Mouse (Mus musculus) embryonic stem cell, embryonic (primary cell): ENCODE data around the gene Ccdc73.

Experiments used
- CTCF ChIA-PET, 4 experiments: fragments of 300-600 bp in 2 of 4; fragments of 350-600 bp in 2 of 4; sonication (Branson Sonifier 250); formaldehyde crosslinking; loops; one replicate each; lab custom pipeline; 2022; ENCODE audit warnings: inconsistent platforms in 2 of 4; lab: Charles Lee
- POLR2A ChIA-PET, 4 experiments: fragments of 300-600 bp in 2 of 4; fragments of 350-600 bp in 2 of 4; sonication (Branson Sonifier 250); formaldehyde crosslinking; loops; one replicate each; lab custom pipeline; 2022; ENCODE audit warnings: antibody characterized with exemption in 4 of 4, inconsistent platforms in 1 of 4; lab: Charles Lee

Gene Ccdc73

GRCm38 (mm10) chr2:104854836-104855235, 12.8 kb upstream of the Ccdc73 start:
- ChIA-PET POLR2A (interaction anchor here in 3 of 4 experiments (0.7 to 2.8 kb wide), 12 partner anchors 10 to 264 kb away, joined by 3 to 21 read pairs (median 5); partner anchors contain the start of gene Ccdc73 (in 2 of the 3)), CTCF (interaction anchor here in 3 of 4 experiments (0.6 to 0.7 kb wide), 4 partner anchors 9 to 718 kb away, joined by 3 to 6 read pairs (median 4); no protein-coding TSS in a partner anchor)

- ChIA-PET POLR2A (interaction anchor here (0.6 to 2.8 kb wide), 32 partner anchors 8 to 1859 kb away, joined by 3 to 21 read pairs (median 5); partner anchors contain the start of genes Ccdc73 (in 2 of the 4), Cstf3 (in 2 of the 4) and Depdc7 (in 1 of the 4)), CTCF (interaction anchor here in 2 of 4 experiments (0.6 to 1.2 kb wide), 6 partner anchors 15 to 344 kb away, joined by 3 to 8 read pairs (median 3); no protein-coding TSS in a partner anchor)
Observed at GRCm38 (mm10) chr2:104855732-104856131, 11.9 kb upstream of the Ccdc73 start.

- POLR2A ChIA-PET: interaction anchor here (0.6 to 2.8 kb wide), 36 partner anchors 8 to 1859 kb away, joined by 3 to 21 read pairs (median 4); partner anchors contain the start of genes Ccdc73 (in 2 of the 4), Cstf3 (in 2 of the 4) and Depdc7 (in 1 of the 4)
- CTCF ChIA-PET: interaction anchor here in 2 of 4 experiments (0.6 to 1.2 kb wide), 6 partner anchors 15 to 344 kb away, joined by 3 to 8 read pairs (median 3); no protein-coding TSS in a partner anchor
Observed at GRCm38 (mm10) chr2:104856218-104856617, 11.4 kb upstream of the Ccdc73 start.

GRCm38 (mm10) chr2:104858083-104858482, 9.5 kb upstream of the Ccdc73 start:
- ChIA-PET CTCF (interaction anchor here in 2 of 4 experiments (0.7 to 1.1 kb wide), 2 partner anchors 9 to 81 kb away, joined by 3 to 4 read pairs; partner anchors contain the start of gene Prrg4 (in 1 of the 2)), POLR2A (interaction anchor here in 3 of 4 experiments (0.6 to 2.6 kb wide), 11 partner anchors 9 to 159 kb away, joined by 3 to 16 read pairs (median 4); partner anchors contain the start of genes Ccdc73 (in 2 of the 3), Eif3m (in 1 of the 3), Prrg4 (in 1 of the 3) and Qser1 (in 1 of the 3))

GRCm38 (mm10) chr2:104859060-104859459, 8.5 kb upstream of the Ccdc73 start:
- POLR2A ChIA-PET: interaction anchor here (0.6 to 2.6 kb wide), 12 partner anchors 9 to 216 kb away, joined by 3 to 16 read pairs (median 4); partner anchors contain the start of genes Ccdc73 (in 2 of the 4), Prrg4 (in 2 of the 4) and Eif3m (in 1 of the 4)

GRCm38 (mm10) chr2:104860426-104860825, 7.2 kb upstream of the Ccdc73 start:
- ChIA-PET CTCF (no interaction called here), POLR2A (interaction anchor here in 2 of 4 experiments (0.7 to 1.4 kb wide), 2 partner anchors 10 to 43 kb away, joined by 3 to 10 read pairs; partner anchors contain the start of gene Prrg4 (in 1 of the 2))

More at GRCm38 (mm10) chr2:104859060-104859459, 8.5 kb upstream of the Ccdc73 start:
- CTCF ChIA-PET: interaction anchor here in 2 of 4 experiments (0.7 to 1.4 kb wide), 3 partner anchors 29 to 88 kb away, joined by 3 to 6 read pairs (median 3); no protein-coding TSS in a partner anchor

GRCm38 (mm10) chr2:104864176-104864860, 3.3 kb upstream of the Ccdc73 start:
- ChIA-PET POLR2A (interaction anchor here in 1 of 4 experiments (0.7 to 1.6 kb wide), 2 partner anchors 8 to 17 kb away, joined by 4 read pairs; no protein-coding TSS in a partner anchor), CTCF (interaction anchor here in 1 of 4 experiments (0.5 kb wide), 1 partner anchor 9 kb away, joined by 6 read pairs; no protein-coding TSS in a partner anchor)

- CTCF ChIA-PET: interaction anchor here in 1 of 4 experiments (1.8 kb wide), 1 partner anchor 19 kb away, joined by 7 read pairs; no protein-coding TSS in a partner anchor
- POLR2A ChIA-PET: interaction anchor here in 3 of 4 experiments (0.7 to 3.3 kb wide), 4 partner anchors 10 to 20 kb away, joined by 4 to 23 read pairs (median 17); partner anchors contain the start of gene Prrg4 (in 1 of the 3)
Observed at GRCm38 (mm10) chr2:104869101-104869500, 1.5 kb downstream of the Ccdc73 start.

GRCm38 (mm10) chr2:104878794-104879193, 11.2 kb downstream of the Ccdc73 start:
- ChIA-PET CTCF (interaction anchor here in 2 of 4 experiments (0.6 to 2.8 kb wide), 2 partner anchors 9 kb away, joined by 3 to 9 read pairs; no protein-coding TSS in a partner anchor), POLR2A (interaction anchor here in 3 of 4 experiments (0.6 to 5.1 kb wide), 7 partner anchors 11 to 959 kb away, joined by 3 to 23 read pairs (median 3); partner anchors contain the start of genes Ccdc73 (in 2 of the 3) and Prrg4 (in 1 of the 3))

- ChIA-PET POLR2A (no interaction called here), CTCF (no interaction called here)
Observed at GRCm38 (mm10) chr2:104886109-104886508, 18.5 kb downstream of the Ccdc73 start.

GRCm38 (mm10) chr2:104887331-104887730, 19.7 kb downstream of the Ccdc73 start:
- ChIA-PET POLR2A (interaction anchor here in 2 of 4 experiments (1.0 to 2.0 kb wide), 4 partner anchors 20 to 297 kb away, joined by 3 to 6 read pairs (median 4); partner anchors contain the start of genes Ccdc73 (in 1 of the 2) and Cstf3 (in 1 of the 2)), CTCF (interaction anchor here in 3 of 4 experiments (0.6 to 1.4 kb wide), 17 partner anchors 9 to 343 kb away, joined by 3 to 11 read pairs (median 5); partner anchors contain the start of genes Prrg4 (in 2 of the 3), Ccdc73 (in 1 of the 3) and Tcp11l1 (in 1 of the 3))

- CTCF ChIA-PET: interaction anchor here (0.5 to 1.4 kb wide), 36 partner anchors 8 to 503 kb away, joined by 3 to 11 read pairs (median 4); partner anchors contain the start of genes Prrg4 (in 2 of the 4), Ccdc73 (in 1 of the 4), Tcp11l1 (in 1 of the 4) and Them7 (in 1 of the 4)
Observed at GRCm38 (mm10) chr2:104887882-104888566, 20.4 kb downstream of the Ccdc73 start.

GRCm38 (mm10) chr2:104899975-104900374, 32.4 kb downstream of the Ccdc73 start:
- ChIA-PET POLR2A (no interaction called here), CTCF (interaction anchor here in 2 of 4 experiments (0.9 to 1.7 kb wide), 4 partner anchors 12 to 214 kb away, joined by 3 to 4 read pairs (median 4); no protein-coding TSS in a partner anchor)

More at GRCm38 (mm10) chr2:104887882-104888566, 20.4 kb downstream of the Ccdc73 start:
- POLR2A ChIA-PET: interaction anchor here in 2 of 4 experiments (0.7 to 2.0 kb wide), 9 partner anchors 12 to 298 kb away, joined by 3 to 6 read pairs (median 4); partner anchors contain the start of genes Ccdc73 (in 1 of the 2) and Cstf3 (in 1 of the 2)

- POLR2A ChIA-PET: interaction anchor here in 1 of 4 experiments (1.0 to 1.5 kb wide), 3 partner anchors 97 to 117 kb away, joined by 3 to 4 read pairs (median 3); no protein-coding TSS in a partner anchor
Observed at GRCm38 (mm10) chr2:104915709-104916108, 48.1 kb downstream of the Ccdc73 start.

GRCm38 (mm10) chr2:104964492-104964891, 96.9 kb downstream of the Ccdc73 start:
- POLR2A ChIA-PET: interaction anchor here in 1 of 4 experiments (1.0 kb wide), 1 partner anchor 12 kb away, joined by 3 read pairs; no protein-coding TSS in a partner anchor
- CTCF ChIA-PET: interaction anchor here in 1 of 4 experiments (0.6 kb wide), 1 partner anchor 52 kb away, joined by 4 read pairs; the partner anchor contains the start of gene Eif3m

More at GRCm38 (mm10) chr2:104915709-104916108, 48.1 kb downstream of the Ccdc73 start:
- CTCF ChIA-PET: interaction anchor here in 1 of 4 experiments (1.1 kb wide), 1 partner anchor 28 kb away, joined by 4 read pairs; no protein-coding TSS in a partner anchor

- ChIA-PET POLR2A (interaction anchor here in 1 of 4 experiments (0.6 to 1.1 kb wide), 4 partner anchors 20 to 874 kb away, joined by 3 to 4 read pairs (median 3); no protein-coding TSS in a partner anchor), CTCF (no interaction called here)
Observed at GRCm38 (mm10) chr2:104981712-104982111, 114.1 kb downstream of the Ccdc73 start.
